Mouse (Mus musculus) liver, postnatal 0 days (tissue): ENCODE data around the gene Abhd6. TPM values are rescaled to one million over a fixed set of nuclear protein-coding genes. Genes with fewer than 3 reads are reported as not detected.

Source experiments
- ATAC-seq: fragments of 200-750 bp; cut with Nextera tagmentation; 2 replicates; pipeline ENCODE4 v1.8.0; 2017; ENCODE audit warnings: mild to moderate bottlenecking, moderate library complexity
- DNase-seq: peaks from one replicate; pipeline ENCODE4 v3.0.0-alpha.2; 2016
- H3K27ac ChIP-seq: fragments of 300-500 bp; sonication (generic); 2 replicates; pipeline ENCODE4 v1.5.1; 2014; ENCODE audit warnings: antibody characterized with exemption, moderate library complexity, mild to moderate bottlenecking, low read depth
- H3K27me3 ChIP-seq: fragments of 300-500 bp; sonication (generic); 2 replicates; pipeline ENCODE4 v1.6.1; 2014; ENCODE audit warnings: low read length, control low read depth, mixed read lengths; ENCODE audit not compliant: insufficient read depth
- H3K36me3 ChIP-seq: fragments of 300-500 bp; sonication (generic); replicated peaks from 2 replicates; pipeline ENCODE4 v1.6.1; 2014; ENCODE audit warnings: mild to moderate bottlenecking, control low read depth, low read length, moderate library complexity, mixed read lengths; ENCODE audit not compliant: insufficient read depth
- H3K4me1 ChIP-seq: fragments of 300-500 bp; sonication (generic); 2 replicates; pipeline ENCODE4 v1.6.1; 2014; ENCODE audit warnings: antibody characterized with exemption, mild to moderate bottlenecking, control low read depth; ENCODE audit not compliant: insufficient read depth
- H3K4me2 ChIP-seq: fragments of 300-500 bp; sonication (generic); 2 replicates; pipeline ENCODE4 v1.6.1; 2014; ENCODE audit warnings: low read depth, mild to moderate bottlenecking, low read length, moderate library complexity, mixed read lengths
- H3K4me3 ChIP-seq: fragments of 300-500 bp; sonication (generic); 2 replicates; pipeline ENCODE4 v1.5.1; 2014; ENCODE audit warnings: low read depth, low read length
- H3K9ac ChIP-seq: fragments of 300-500 bp; sonication (generic); replicated peaks from 2 replicates; pipeline ENCODE4 v1.6.1; 2014; ENCODE audit warnings: mild to moderate bottlenecking, moderate library complexity
- H3K9me3 ChIP-seq: fragments of 300-500 bp; sonication (generic); 2 replicates; pipeline ENCODE4 v1.6.1; 2016; ENCODE audit warnings: mild to moderate bottlenecking, control low read depth, low read length, mixed read lengths
- CTCF ChIP-seq: sonication (generic); IDR thresholded peaks from 2 replicates; pipeline ENCODE4 v1.5.1; 2016; ENCODE audit warnings: antibody characterized with exemption, low read depth
- EP300 ChIP-seq: IDR thresholded peaks from 2 replicates; pipeline ENCODE4 v1.6.1; 2016; ENCODE audit warnings: antibody characterized with exemption, low read depth, mild to moderate bottlenecking
- WGBS: fragments of 180-500 bp; shearing (Covaris S2); extraction: QIAGEN DNeasy Blood & Tissue Kit; methylation state at CpG from one replicate; pipeline ENCODE4 v1.1.7; 2014; ENCODE audit not compliant: insufficient replicate concordance; 5-methylcytosine and 5-hydroxymethylcytosine counted together
- polyA plus RNA-seq: library from polyadenylated mRNA; unstranded; fragments of >200 nt; fragmentation: Nextera tagmentation; extraction: Ambion mirVana; gene quantifications from 2 replicates; pipeline ENCODE4 v1.2.1, GENCODE M21; 2015

The Abhd6 gene
- polyA plus RNA-seq, 1 experiment from 2014 or later = 34.0 TPM

DNA sequence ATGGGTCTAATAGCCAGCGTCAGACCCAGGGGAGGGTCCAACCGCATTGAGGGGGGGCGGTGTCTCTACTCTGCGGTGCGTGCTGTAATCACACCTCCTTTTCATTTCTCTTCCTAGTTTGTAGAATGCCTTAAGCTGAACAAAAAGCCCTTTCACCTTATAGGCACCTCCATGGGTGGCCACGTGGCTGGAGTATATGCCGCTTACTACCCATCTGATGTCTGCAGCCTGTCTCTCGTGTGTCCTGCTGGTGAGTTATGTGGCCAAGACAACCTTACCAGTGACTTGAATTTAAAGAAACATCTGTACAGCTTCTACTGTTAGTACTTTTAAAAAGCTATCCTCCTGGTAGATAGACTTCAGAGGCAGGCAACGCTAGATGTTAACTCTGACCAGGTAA is 39.9 kb downstream of the Abhd6 start:
- Histone ChIP-seq H3K4me2 (no peak overlapping the region), H3K27me3 (no peaks in the 10 kb centered on the region), H3K27ac (no peak overlapping the region), H3K4me3 (no peak overlapping the region), H3K9me3 (no peaks in the 10 kb centered on the region), H3K36me3 (no peaks in the 10 kb centered on the region; the same call in 1 of the 2 replicates), H3K9ac (no peak overlapping the region), H3K4me1 (no peaks in the 10 kb centered on the region)
- ATAC-seq = no peak
- 81% methylated on average over 9 of the region's 9 CpGs for whole genome bisulfite sequencing
- TF ChIP-seq CTCF = no peak
- no peak for TF ChIP-seq EP300
- no peak for DNase-seq

DNA sequence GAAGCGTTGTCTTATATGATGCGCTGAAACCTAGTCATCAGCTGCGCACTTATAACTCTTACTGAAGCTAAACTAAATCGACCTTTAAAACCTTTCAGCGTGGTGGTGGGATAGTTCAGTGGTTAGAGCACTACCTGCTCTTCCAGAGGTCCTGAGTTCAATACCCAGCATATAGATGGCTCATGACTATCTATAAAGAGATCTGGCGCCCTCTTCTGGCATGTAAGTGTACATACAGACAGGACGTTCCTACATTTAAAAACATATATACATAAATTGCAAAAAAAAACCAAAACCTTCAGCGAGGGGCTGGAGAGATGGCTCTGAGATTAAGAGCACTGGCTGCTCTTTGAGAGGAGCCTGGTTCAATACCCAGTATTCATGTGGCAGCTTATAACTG is 41.6 kb downstream of the Abhd6 start:
- no peak for DNase-seq
- WGBS = 62% methylated on average over 8 of the region's 8 CpGs
- Histone ChIP-seq H3K9ac (no peak overlapping the region), H3K27ac (no peak overlapping the region), H3K4me2 (no peak overlapping the region), H3K9me3 (no peaks in the 10 kb centered on the region), H3K36me3 (no peaks in the 10 kb centered on the region; the same call in 1 of the 2 replicates), H3K4me3 (no peak overlapping the region), H3K4me1 (no peaks in the 10 kb centered on the region), H3K27me3 (no peaks in the 10 kb centered on the region)
- peak; percentile 64 for TF ChIP-seq CTCF
- TF ChIP-seq EP300 = no peak
- no peak for ATAC-seq

DNA sequence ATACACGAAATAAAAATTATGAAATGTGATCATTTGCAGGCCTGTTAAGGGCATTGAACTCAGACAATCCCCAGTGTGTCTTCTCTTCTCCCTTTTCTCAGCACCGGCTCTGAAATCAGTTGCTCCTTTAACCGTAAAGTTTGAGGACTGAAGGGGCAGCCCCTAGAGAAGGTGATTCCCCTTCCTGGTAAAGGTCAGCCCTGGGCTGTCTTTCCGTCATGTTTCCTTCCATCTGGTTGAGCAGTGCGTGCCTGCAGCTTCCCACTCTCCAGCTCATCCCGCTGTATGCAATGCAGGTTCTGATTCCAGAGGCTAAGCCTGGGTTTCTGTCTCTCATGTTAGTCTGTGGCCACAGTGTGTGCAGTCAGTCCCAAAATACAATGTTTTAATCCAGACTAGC is 42.1 kb downstream of the Abhd6 start:
- no peak for ATAC-seq

DNA sequence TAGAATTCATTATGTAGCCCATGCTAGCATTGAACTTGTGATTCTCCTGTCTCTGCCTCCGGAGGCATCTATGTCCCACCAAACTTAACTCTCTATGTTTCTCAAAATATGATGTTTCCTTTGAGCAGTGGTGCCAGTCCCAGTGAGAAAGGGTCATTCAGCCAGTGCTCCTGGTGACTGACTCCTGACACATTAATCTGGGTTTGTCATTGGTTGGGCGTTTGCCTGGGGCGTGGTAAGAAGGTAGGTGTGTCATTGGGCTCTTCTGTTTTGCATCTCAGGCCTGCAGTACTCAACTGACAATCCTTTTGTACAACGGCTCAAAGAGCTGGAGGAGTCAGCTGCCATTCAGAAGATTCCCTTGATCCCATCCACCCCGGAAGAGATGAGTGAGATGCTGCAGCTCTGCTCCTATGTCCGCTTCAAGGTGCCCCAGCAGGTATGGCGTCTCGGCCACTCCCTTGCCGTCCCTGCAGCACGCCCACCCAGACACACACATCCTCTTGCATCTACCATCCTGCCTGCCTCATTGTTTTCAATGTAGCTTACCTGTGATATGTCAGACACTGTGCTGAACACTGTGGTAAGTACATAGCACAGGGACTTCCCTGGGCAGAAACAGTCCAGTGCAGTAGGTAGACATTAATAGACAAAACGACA is 42.6 kb downstream of the Abhd6 start:
- no peak for DNase-seq
- Histone ChIP-seq H3K4me2 (no peak overlapping the region), H3K4me1 (no peaks in the 10 kb centered on the region), H3K9me3 (no peaks in the 10 kb centered on the region), H3K27me3 (no peaks in the 10 kb centered on the region), H3K27ac (no peak overlapping the region), H3K9ac (no peak overlapping the region), H3K36me3 (peaks cover 2% of the 10 kb centered on the region; the same call in 1 of the 2 replicates), H3K4me3 (no peak overlapping the region)
- ATAC-seq = no peak
- TF ChIP-seq CTCF (no peak), EP300 (no peak)
- 84% methylated on average over 11 of the region's 11 CpGs for WGBS

More for the DNA sequence above, 42.1 kb downstream of the Abhd6 start:
- H3K4me3 ChIP-seq = no peak overlapping the region
- H3K9ac ChIP-seq = no peak overlapping the region
- 73% methylated on average over 6 of the region's 6 CpGs for WGBS
- H3K4me1 ChIP-seq = no peaks in the 10 kb centered on the region
- TF ChIP-seq CTCF (no peak), EP300 (no peak)
- H3K4me2 ChIP-seq = no peak overlapping the region
- no peaks in the 10 kb centered on the region for H3K27me3 ChIP-seq
- DNase-seq = no peak
- H3K36me3 ChIP-seq = peaks cover 2% of the 10 kb centered on the region; the same call in 1 of the 2 replicates
- H3K27ac ChIP-seq = no peak overlapping the region
- no peaks in the 10 kb centered on the region for H3K9me3 ChIP-seq

DNA sequence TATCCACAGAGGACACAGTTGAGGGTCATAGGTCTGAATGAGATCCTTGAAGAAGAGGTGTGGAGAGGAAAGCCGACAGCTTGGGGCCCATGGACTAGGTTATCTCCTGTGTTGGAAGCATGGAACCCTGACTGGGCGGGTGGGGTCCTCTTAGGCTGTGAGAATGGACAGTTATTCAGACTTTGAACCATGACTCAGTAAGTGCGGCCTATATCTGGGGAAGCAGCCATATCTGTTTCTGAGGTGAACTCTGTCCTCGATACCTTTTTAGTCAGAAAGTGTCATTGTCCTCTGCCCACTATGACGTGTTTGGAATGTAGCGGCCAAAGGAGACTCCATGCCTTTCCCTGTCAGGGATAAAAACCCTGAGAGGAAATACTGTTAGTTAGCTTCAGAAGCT is 44.1 kb downstream of the Abhd6 start:
- H3K9me3 ChIP-seq = no peaks in the 10 kb centered on the region
- ATAC-seq (no peak), DNase-seq (no peak)
- TF ChIP-seq CTCF (no peak), EP300 (no peak)
- WGBS = 80% methylated on average over 6 of the region's 6 CpGs
- H3K27me3 ChIP-seq = no peaks in the 10 kb centered on the region
- H3K27ac ChIP-seq = no peak overlapping the region
- no peak overlapping the region for H3K9ac ChIP-seq
- no peaks in the 10 kb centered on the region for H3K4me1 ChIP-seq
- H3K4me2 ChIP-seq = no peak overlapping the region
- no peak overlapping the region for H3K4me3 ChIP-seq
- peaks cover 2% of the 10 kb centered on the region; the same call in 1 of the 2 replicates for H3K36me3 ChIP-seq

DNA sequence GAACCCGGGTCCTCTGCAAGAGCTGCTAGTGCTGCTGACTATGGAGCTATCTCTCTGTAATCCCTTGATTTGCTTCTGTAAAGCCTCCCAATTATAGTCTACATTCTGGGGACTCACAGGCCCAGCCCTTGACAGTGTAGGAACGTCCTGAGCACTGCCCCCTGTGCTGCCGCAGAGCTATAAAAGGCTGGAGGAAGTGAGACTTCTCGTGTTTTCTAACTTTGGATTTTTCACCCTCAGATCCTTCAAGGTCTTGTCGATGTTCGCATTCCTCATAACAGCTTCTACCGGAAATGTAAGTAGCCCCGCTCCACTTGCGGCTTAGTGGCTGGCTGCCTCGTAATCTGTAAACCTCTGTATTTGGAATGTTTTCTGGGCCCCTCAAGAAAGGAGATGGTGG is 46.6 kb downstream of the Abhd6 start:
- no peak for TF ChIP-seq CTCF
- no peak for TF ChIP-seq EP300

More for the DNA sequence above, 46.6 kb downstream of the Abhd6 start:
- no peak overlapping the region for H3K27ac ChIP-seq
- no peak overlapping the region for H3K4me2 ChIP-seq
- no peaks in the 10 kb centered on the region for H3K4me1 ChIP-seq
- ATAC-seq (no peak), DNase-seq (no peak)
- WGBS = 65% methylated on average over 10 of the region's 10 CpGs
- no peaks in the 10 kb centered on the region for H3K9me3 ChIP-seq
- H3K9ac ChIP-seq = no peak overlapping the region
- no peak overlapping the region for H3K4me3 ChIP-seq
- H3K27me3 ChIP-seq = no peaks in the 10 kb centered on the region
- H3K36me3 ChIP-seq = peaks cover 2% of the 10 kb centered on the region; the same call in 1 of the 2 replicates
